Mouse (Mus musculus): Measurements from ENCODE around the gene Magt1.
A peak's percentile ranks its signal among the peaks of the same experiment; 100 is the strongest.
"Not testable (repeated sequence)": the region's sequence is repeated elsewhere in the genome, so short reads cannot be mapped to it uniquely, and the experiment has no call there.

Gene Magt1

GRCm38 (mm10) chrX:106011465-106012159 lies at the start of gene Magt1:
Gene Magt1 (minus strand): TSS chrX:106011906.
- peak; percentile 44 to 60 for DNase-seq (ENCODE audit: low spot score in 2 of 2)

- no peak for DNase-seq (ENCODE audit: low spot score in 2 of 2)
Measured at GRCm38 (mm10) chrX:106048191-106048590, 36.5 kb upstream of the Magt1 start.

- no peak for DNase-seq (ENCODE audit: low spot score in 2 of 2)
Measured at GRCm38 (mm10) chrX:106045928-106046327, 34.2 kb upstream of the Magt1 start.

GRCm38 (mm10) chrX:106045455-106045854 lies 33.7 kb upstream of the Magt1 start:
- no peak for DNase-seq (ENCODE audit: low spot score in 2 of 2)

GRCm38 (mm10) chrX:106043863-106044617 lies 32.3 kb upstream of the Magt1 start:
- no peak for DNase-seq (ENCODE audit: low spot score in 2 of 2)

GRCm38 (mm10) chrX:106037185-106037752 lies 25.6 kb upstream of the Magt1 start:
- DNase-seq (ENCODE audit: low spot score in 2 of 2): no peak

- DNase-seq (ENCODE audit: low spot score in 2 of 2): no peak
Measured at GRCm38 (mm10) chrX:106035727-106036126, 24.0 kb upstream of the Magt1 start.

- DNase-seq (ENCODE audit: low spot score in 2 of 2): no peak
Measured at GRCm38 (mm10) chrX:106031124-106031523, 19.4 kb upstream of the Magt1 start.

GRCm38 (mm10) chrX:106030176-106030575 lies 18.5 kb upstream of the Magt1 start:
- DNase-seq (ENCODE audit: low spot score in 2 of 2): no peak

- no peak for DNase-seq (ENCODE audit: low spot score in 2 of 2)
Measured at GRCm38 (mm10) chrX:106027343-106027674, 15.6 kb upstream of the Magt1 start.

GRCm38 (mm10) chrX:106026418-106027342 lies 15.0 kb upstream of the Magt1 start, which contains the start of gene Atp7a:
Gene Atp7a (plus strand): TSS chrX:106027276.
- peak; percentile 76 to 79 for DNase-seq (ENCODE audit: low spot score in 2 of 2)

GRCm38 (mm10) chrX:106017516-106017915 lies 5.8 kb upstream of the Magt1 start:
- DNase-seq (ENCODE audit: low spot score in 2 of 2): no peak

- DNase-seq (ENCODE audit: low spot score in 2 of 2): no peak
Measured at GRCm38 (mm10) chrX:106017102-106017501, 5.4 kb upstream of the Magt1 start.

- peak; percentile 30 to 60 for DNase-seq (ENCODE audit: low spot score in 2 of 2)
Measured at GRCm38 (mm10) chrX:106015571-106016322, 4.0 kb upstream of the Magt1 start, which contains the start of gene Cox7b. Gene Cox7b (plus strand): TSS chrX:106015700.

- not testable (repeated sequence) for DNase-seq (ENCODE audit: low spot score in 2 of 2)
Measured at GRCm38 (mm10) chrX:106014741-106015377, 3.2 kb upstream of the Magt1 start.

- DNase-seq (ENCODE audit: low spot score in 2 of 2): no peak
Measured at GRCm38 (mm10) chrX:106013217-106013616, 1.5 kb upstream of the Magt1 start.

- DNase-seq (ENCODE audit: low spot score in 2 of 2): no peak
Measured at GRCm38 (mm10) chrX:106012559-106012958, 853 bp upstream of the Magt1 start.

- DNase-seq (ENCODE audit: low spot score in 2 of 2): no peak
Measured at GRCm38 (mm10) chrX:106010762-106011161, 944 bp downstream of the Magt1 start.

GRCm38 (mm10) chrX:106001605-106002004 lies 10.1 kb downstream of the Magt1 start:
- no peak for DNase-seq (ENCODE audit: low spot score in 2 of 2)

GRCm38 (mm10) chrX:105957091-105957490 lies 54.6 kb downstream of the Magt1 start:
- not testable (repeated sequence) for DNase-seq (ENCODE audit: low spot score in 2 of 2)
